7 mouse cellular contexts compared by ENCODE assay signal in genomic region chr5:34951161-34951834, GRCm38 (mm10). TPM values are rescaled to one million over a fixed set of nuclear protein-coding genes. Genes with fewer than 3 reads are reported as not detected.
DNase-seq lines count a peak whose midpoint lies in the region; ATAC-seq and TF ChIP-seq lines count a peak whose summit lies in the region.

No protein-coding gene starts in this region.

- no peak overlapping the region for H3K4me3 ChIP-seq in stomach, embryonic 15.5 days (replicated peaks)
- H3K4me3 ChIP-seq in stomach, postnatal 0 days (ENCODE audit: low read depth, low read length) = no peak overlapping the region
- H3K4me3 ChIP-seq in kidney, embryonic 16.5 days (ENCODE audit: low read length) = no peak overlapping the region
- no peak overlapping the region for H3K4me3 ChIP-seq in neural tube, embryonic 12.5 days

- no peak overlapping the region for H3K9ac ChIP-seq in stomach, embryonic 15.5 days
- H3K9ac ChIP-seq in stomach, postnatal 0 days (ENCODE audit: low read length) = no peak overlapping the region
- peak overlapping the region; percentile 91; the same call in 1 of the 2 replicates for H3K9ac ChIP-seq in kidney, embryonic 16.5 days (replicated peaks; ENCODE audit: low read length)
- peak overlapping the region; percentile 90; the same call in 1 of the 2 replicates for H3K9ac ChIP-seq in neural tube, embryonic 12.5 days

- WGBS in stomach, embryonic 15.5 days = 86% methylated on average over 8 of the region's 8 CpGs
- WGBS in stomach, postnatal 0 days = 70% methylated on average over 8 of the region's 8 CpGs
- 91% methylated on average over 8 of the region's 8 CpGs for WGBS in kidney, embryonic 16.5 days
- WGBS in neural tube, embryonic 12.5 days = 97% methylated on average over 8 of the region's 8 CpGs

- no peak for TF ChIP-seq EP300 in stomach, postnatal 0 days (optimal IDR thresholded peaks at IDR 0.05)

- ATAC-seq in stomach, embryonic 15.5 days (ENCODE audit: insufficient read depth, low FRiP score, low read depth) = no peak
- ATAC-seq in stomach, postnatal 0 days (ENCODE audit: low FRiP score, low TSS enrichment) = no peak
- no peak for ATAC-seq in kidney, embryonic 16.5 days (ENCODE audit: low FRiP score, low TSS enrichment)
- no peak for ATAC-seq in neural tube, embryonic 12.5 days (ENCODE audit: low FRiP score, low read depth)

- TF ChIP-seq CTCF in stomach, postnatal 0 days (IDR thresholded peaks at IDR 0.05; ENCODE audit: low read depth) = no peak

- no peaks in the 10 kb centered on the region for H3K9me3 ChIP-seq in stomach, embryonic 15.5 days
- H3K9me3 ChIP-seq in stomach, postnatal 0 days (ENCODE audit: control insufficient read depth, low read length) = no peaks in the 10 kb centered on the region
- peaks cover 7% of the 10 kb centered on the region; the same call in 1 of the 2 replicates for H3K9me3 ChIP-seq in kidney, embryonic 16.5 days (ENCODE audit: low read length)
- no peaks in the 10 kb centered on the region for H3K9me3 ChIP-seq in neural tube, embryonic 12.5 days

- no peak overlapping the region for H3K27ac ChIP-seq in stomach, embryonic 15.5 days
- H3K27ac ChIP-seq in stomach, postnatal 0 days (replicated peaks) = no peak overlapping the region
- H3K27ac ChIP-seq in kidney, embryonic 16.5 days (ENCODE audit: low read length) = no peak overlapping the region
- no peak overlapping the region for H3K27ac ChIP-seq in neural tube, embryonic 12.5 days

- no peak for DNase-seq in stomach, postnatal 0 days (ENCODE audit: low spot score)
- peak; percentile 42 for DNase-seq in heart, adult 8-10 months (ENCODE audit: low spot score)
- no peak for DNase-seq in thymus, adult 18-20 months
- no peak for DNase-seq in cerebellum, adult 18-20 months

- H3K27me3 ChIP-seq in stomach, embryonic 15.5 days (replicated peaks) = no peaks in the 10 kb centered on the region
- H3K27me3 ChIP-seq in stomach, postnatal 0 days (ENCODE audit: control insufficient read depth, insufficient read depth, low read length) = no peaks in the 10 kb centered on the region
- H3K27me3 ChIP-seq in kidney, embryonic 16.5 days (ENCODE audit: insufficient read depth, low read length) = no peaks in the 10 kb centered on the region
- H3K27me3 ChIP-seq in neural tube, embryonic 12.5 days (replicated peaks) = no peaks in the 10 kb centered on the region

- H3K36me3 ChIP-seq in stomach, embryonic 15.5 days = no peaks in the 10 kb centered on the region
- H3K36me3 ChIP-seq in stomach, postnatal 0 days (ENCODE audit: control insufficient read depth, insufficient read depth, low read length) = no peaks in the 10 kb centered on the region
- no peaks in the 10 kb centered on the region for H3K36me3 ChIP-seq in kidney, embryonic 16.5 days (ENCODE audit: insufficient read depth, low read length)
- peaks cover 10% of the 10 kb centered on the region for H3K36me3 ChIP-seq in neural tube, embryonic 12.5 days

- peak overlapping the region; percentile 93; the same call in 1 of the 2 replicates for H3K4me2 ChIP-seq in stomach, embryonic 15.5 days
- no peak overlapping the region for H3K4me2 ChIP-seq in stomach, postnatal 0 days (replicated peaks; ENCODE audit: low read depth)
- H3K4me2 ChIP-seq in kidney, embryonic 16.5 days (replicated peaks; ENCODE audit: low read depth, low read length) = 0 out of 2 replicates have a peak overlapping the region, but pooled peaks have one; percentile 73
- H3K4me2 ChIP-seq in neural tube, embryonic 12.5 days (replicated peaks) = peak overlapping the region; percentile 78

- peaks cover 9% of the 10 kb centered on the region; the same call in 1 of the 2 replicates for H3K4me1 ChIP-seq in stomach, embryonic 15.5 days
- no peaks in the 10 kb centered on the region; the same call in 1 of the 2 replicates for H3K4me1 ChIP-seq in stomach, postnatal 0 days (replicated peaks; ENCODE audit: control insufficient read depth, insufficient read depth)
- H3K4me1 ChIP-seq in kidney, embryonic 16.5 days (ENCODE audit: insufficient read depth, low read length) = peaks cover 28% of the 10 kb centered on the region
- H3K4me1 ChIP-seq in neural tube, embryonic 12.5 days = peaks cover 35% of the 10 kb centered on the region

RNA-seq across cellular contexts. Expression of gene Rgs12, which starts 2.1 kb away (rescaled TPM):
- polyA plus RNA-seq in stomach, embryonic 15.5 days (2015; fragmentation: Nextera tagmentation; extraction: Ambion mirVana) = 26.8 and 28.1 TPM in 2 replicates
- polyA plus RNA-seq in stomach, postnatal 0 days (2015; fragmentation: Nextera tagmentation; extraction: Ambion mirVana) = 12.7 and 14.2 TPM in 2 replicates
- 10 to 100 TPM; 14.3 to 18.7 (median 17.6) TPM for total RNA-seq in heart, adult 8-10 months (2022)
- 32.4 and 34.7 TPM in 2 replicates for polyA plus RNA-seq in kidney, embryonic 16.5 days (2015; fragmentation: Nextera tagmentation; extraction: Ambion mirVana)
- polyA plus RNA-seq in neural tube, embryonic 12.5 days (2016; fragmentation: Nextera tagmentation; extraction: Ambion mirVana) = 58.0 and 59.9 TPM in 2 replicates

RNA-seq across cellular contexts. Expression of gene Msantd1, which starts 43.5 kb away (rescaled TPM):
- polyA plus RNA-seq in stomach, embryonic 15.5 days (2015; fragmentation: Nextera tagmentation; extraction: Ambion mirVana) = 0.54 and 0.57 TPM in 2 replicates
- 0.24 and 0.36 TPM in 2 replicates for polyA plus RNA-seq in stomach, postnatal 0 days (2015; fragmentation: Nextera tagmentation; extraction: Ambion mirVana)
- under 1 TPM; 0.16 to 0.72 (median 0.50) TPM for total RNA-seq in heart, adult 8-10 months (2022)
- polyA plus RNA-seq in kidney, embryonic 16.5 days (2015; fragmentation: Nextera tagmentation; extraction: Ambion mirVana) = 0.27 and 0.95 TPM in 2 replicates
- 1.9 and 2.3 TPM in 2 replicates for polyA plus RNA-seq in neural tube, embryonic 12.5 days (2016; fragmentation: Nextera tagmentation; extraction: Ambion mirVana)

Comparison
In these comparisons a context has a peak if more than half of its experiments do, and no peak if none do; other contexts are left out.
1. H3K9ac ChIP-seq: peak in kidney, embryonic 16.5 days (single experiment) and neural tube, embryonic 12.5 days (single experiment); none in stomach, embryonic 15.5 days (single experiment) and stomach, postnatal 0 days (single experiment).